Mouse (Mus musculus) megakaryocyte, adult 5-6 weeks (primary cell): Measurements from ENCODE around the gene Rnf11. TPM values are rescaled to one million over a fixed set of nuclear protein-coding genes. Genes with fewer than 3 reads are reported as not detected.
"Not testable (repeated sequence)": the region's sequence is repeated elsewhere in the genome, so short reads cannot be mapped to it uniquely, and the experiment has no call there.

Experiments used
- ATAC-seq: 2 replicates; pipeline ENCODE4 v1.8.0; 2016; ENCODE audit warnings: mild to moderate bottlenecking, inconsistent platforms; ENCODE audit not compliant: poor library complexity, severe bottlenecking
- total RNA-seq, 2 experiments: library from RNA; stranded (forward) in 1 of 2; stranded (reverse) in 1 of 2; fragments of 153-499, 151-499 nt in 1 of 2; fragments of 221-1000, 200-1000 nt in 1 of 2; gene quantifications; 2 replicates each; pipeline versions ENCODE4 v1.2.3 to v1.2.4; 2015 to 2017

The Rnf11 gene
- total RNA-seq, 2 experiments from 2014 or later = 27.6 to 28.8 TPM

DNA sequence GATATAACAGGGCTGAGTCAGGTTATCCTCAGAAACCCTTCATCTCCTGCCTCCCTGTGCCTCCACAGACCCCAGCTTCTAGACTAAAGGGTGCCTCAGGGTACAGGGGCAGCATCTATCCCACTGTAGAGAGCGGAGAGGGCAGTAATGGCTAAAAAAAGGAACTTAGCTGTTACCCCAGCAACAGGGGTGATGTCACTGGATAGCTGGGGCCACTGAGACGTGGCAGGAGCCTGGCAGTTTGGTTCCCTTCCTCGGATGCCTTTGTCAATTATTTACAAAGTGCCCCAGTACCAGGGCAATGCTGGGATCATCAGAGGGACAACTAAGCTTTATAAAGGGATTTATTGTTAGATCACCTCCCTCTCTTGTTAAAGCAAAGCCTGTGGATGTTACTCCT, 65.5 kb downstream of the Rnf11 start:
- ATAC-seq = peak; percentile 86

GRCm38 (mm10) chr4:109417998-109418397, 66.5 kb downstream of the Rnf11 start:
- ATAC-seq = no peak

- no peak for ATAC-seq
These were observed 72.3 kb downstream of the Rnf11 start for GRCm38 (mm10) chr4:109412233-109412632.

- ATAC-seq = no peak
These were observed 73.1 kb downstream of the Rnf11 start for GRCm38 (mm10) chr4:109411377-109411967.

- 0 out of 2 replicates have a peak, but pooled peaks have one; percentile 17 for ATAC-seq
These were observed 73.7 kb downstream of the Rnf11 start for GRCm38 (mm10) chr4:109410681-109411376.

GRCm38 (mm10) chr4:109407701-109408485, 76.6 kb downstream of the Rnf11 start:
- no peak for ATAC-seq

DNA sequence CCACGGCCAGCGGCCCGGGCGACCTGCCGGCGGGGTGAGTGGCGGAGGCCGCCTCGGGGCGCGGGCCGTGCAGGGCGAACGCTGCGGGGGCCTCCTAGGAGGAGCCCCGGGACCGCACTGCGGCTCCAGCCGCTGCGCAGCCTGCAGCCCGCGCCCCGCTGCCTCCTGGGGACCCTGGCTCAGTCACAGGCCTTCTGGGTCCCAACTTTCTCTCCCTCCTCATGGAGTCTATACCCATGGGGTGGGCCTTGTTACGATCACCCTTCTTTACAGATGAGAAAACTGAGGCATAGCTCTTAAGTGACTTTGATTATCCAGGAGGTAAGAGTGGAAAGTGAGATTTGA, 77.4 kb downstream of the Rnf11 start:
- ATAC-seq = no peak; the same call in 1 of the 2 replicates

DNA sequence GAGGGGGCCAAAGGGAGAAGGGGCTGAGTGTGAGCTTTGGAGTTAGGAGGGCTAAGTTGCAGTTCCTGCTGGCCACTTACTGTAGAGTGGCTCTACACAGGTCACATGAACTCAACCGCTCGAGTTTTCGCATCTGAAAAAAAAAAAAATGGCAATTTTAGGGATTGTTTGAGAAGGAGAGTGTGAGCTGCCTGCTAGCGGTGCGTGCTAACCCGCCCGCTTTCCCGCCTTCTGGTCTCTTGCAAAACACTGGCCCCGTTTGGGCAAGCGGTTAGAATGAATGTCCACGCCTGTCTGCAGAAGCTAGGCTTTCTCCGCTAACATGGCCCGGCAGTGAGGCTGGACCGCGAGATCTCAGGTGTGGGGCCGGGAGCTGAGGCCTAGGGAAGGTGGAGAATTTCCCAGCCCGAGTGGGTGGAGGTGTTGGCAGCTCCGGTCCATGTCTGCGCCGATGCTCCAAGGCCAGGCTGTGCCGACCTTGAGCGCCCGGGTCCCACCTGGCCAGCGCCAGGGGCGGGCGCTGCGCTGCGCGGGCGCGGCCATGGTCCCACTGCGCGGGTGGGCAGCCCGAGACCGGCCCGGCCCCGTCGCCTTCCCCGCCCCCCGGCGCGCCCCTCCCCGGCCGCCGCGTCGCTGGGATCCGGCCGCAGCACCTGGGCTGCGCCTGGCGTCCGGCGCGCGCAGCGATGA, 77.9 kb downstream of the Rnf11 start, which contains the start of gene Ttc39a:
TSS of gene Ttc39a (plus strand) at position 138 of the 690 bp plus-strand sequence.
- ATAC-seq = peak; percentile 59

GRCm38 (mm10) chr4:109406054-109406485, 78.5 kb downstream of the Rnf11 start:
- peak; percentile 77 for ATAC-seq

DNA sequence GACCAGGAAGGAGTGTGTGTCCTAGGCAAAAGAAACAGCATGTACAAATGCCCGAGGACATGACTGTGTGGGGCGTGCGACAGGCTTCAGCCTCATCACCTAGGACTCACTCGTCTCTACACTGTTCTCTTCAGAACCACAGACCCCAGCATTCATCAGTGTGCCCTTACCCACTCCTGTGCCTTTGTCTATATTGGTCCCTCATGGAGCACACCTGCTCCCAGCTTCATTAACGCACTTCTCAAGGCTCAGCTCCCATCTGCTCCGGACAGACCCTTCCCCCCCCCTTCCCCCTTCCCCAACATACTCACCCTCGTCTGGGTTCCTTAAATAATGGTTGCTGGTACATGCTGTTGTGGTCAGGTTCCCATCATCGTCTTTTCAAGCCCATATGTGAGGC, 79.1 kb downstream of the Rnf11 start:
- no peak for ATAC-seq

GRCm38 (mm10) chr4:109404908-109405307, 79.6 kb downstream of the Rnf11 start:
- not testable (repeated sequence) for ATAC-seq

- no peak for ATAC-seq
These were observed 83.3 kb downstream of the Rnf11 start for GRCm38 (mm10) chr4:109401176-109401689.

Other genes starting within 250 kb of the Rnf11 start
- gene Eps15, start 204.5 kb downstream of the Rnf11 start, total RNA-seq (2015) = 127 and 129 TPM in 2 replicates
- 103 and 126 TPM in 2 replicates for gene Eps15, start 204.5 kb downstream of the Rnf11 start, total RNA-seq (2017)
- gene Ttc39a, start 78.1 kb downstream of the Rnf11 start, total RNA-seq (2015) = 0.29 TPM in 1 of 2 replicates, not detected in the other
- gene Ttc39a, start 78.1 kb downstream of the Rnf11 start, total RNA-seq (2017) = 0.16 and 0.51 TPM in 2 replicates
- gene 4930522H14Rik, start 46.6 kb upstream of the Rnf11 start, total RNA-seq (2015) = not detected in 2 replicates
- gene 4930522H14Rik, start 46.6 kb upstream of the Rnf11 start, total RNA-seq (2017) = 1.2 TPM in 1 of 2 replicates, not detected in the other
- 97.2 and 122 TPM in 2 replicates for gene Cdkn2c, start 182.5 kb upstream of the Rnf11 start, total RNA-seq (2015)
- gene Cdkn2c, start 182.5 kb upstream of the Rnf11 start, total RNA-seq (2017) = 93.9 and 102 TPM in 2 replicates
- gene Faf1, start 191.9 kb upstream of the Rnf11 start, total RNA-seq (2015) = 34.5 and 35.8 TPM in 2 replicates
- 40.9 and 42.0 TPM in 2 replicates for gene Faf1, start 191.9 kb upstream of the Rnf11 start, total RNA-seq (2017)